Mouse (Mus musculus) thymus, adult 2 months (tissue): ENCODE results near the gene Pnpla1.

Source experiments
- CTCF ChIP-seq: fragments of 200-500 bp; IDR thresholded peaks from 2 replicates; pipeline ENCODE4 v1.5.1; 2012; ENCODE audit warnings: mild to moderate bottlenecking, control low read depth, low read length, moderate library complexity, borderline replicate concordance; ENCODE audit not compliant: control insufficient read depth, poor library complexity, insufficient read depth; ENCODE audit errors: extremely low read depth
- POLR2A ChIP-seq: fragments of 200-500 bp; IDR thresholded peaks from 2 replicates; pipeline ENCODE4 v1.6.1; 2012; ENCODE audit warnings: mild to moderate bottlenecking, low read length, control low read depth, moderate library complexity; ENCODE audit not compliant: control insufficient read depth, poor library complexity, insufficient read depth; ENCODE audit errors: extremely low read depth

- TF ChIP-seq POLR2A (no peak), CTCF (no peak)
Measured at GRCm38 (mm10) chr17:28846974-28847617, 11.1 kb upstream of the Pnpla1 start.
